Mouse (Mus musculus) granulocyte monocyte progenitor cell, adult 5-6 weeks (primary cell): Measurements from ENCODE around the gene Ppm1g. TPM values are rescaled to one million over a fixed set of nuclear protein-coding genes. Genes with fewer than 3 reads are reported as not detected.
A peak's percentile ranks its signal among the peaks of the same experiment; 100 is the strongest.
"Not testable (repeated sequence)": the region's sequence is repeated elsewhere in the genome, so short reads cannot be mapped to it uniquely, and the experiment has no call there.

Experiments
- ATAC-seq: replicated peaks from 2 replicates; pipeline ENCODE4 v1.8.0; 2016; ENCODE audit warnings: mild to moderate bottlenecking, moderate TSS enrichment, inconsistent platforms; ENCODE audit not compliant: poor library complexity, severe bottlenecking
- total RNA-seq, 2 experiments: library from RNA; stranded (forward) in 1 of 2; stranded (reverse) in 1 of 2; fragments of 200-712, 200-1000 nt in 1 of 2; fragments of >200 nt in 1 of 2; fragmentation: Nextera tagmentation in 1 of 2; gene quantifications; 2 replicates each; pipeline ENCODE4 v1.2.3; 2014 to 2017

Ppm1g gene
- total RNA-seq, 2 experiments from 2014 or later = 155 to 201 TPM

DNA sequence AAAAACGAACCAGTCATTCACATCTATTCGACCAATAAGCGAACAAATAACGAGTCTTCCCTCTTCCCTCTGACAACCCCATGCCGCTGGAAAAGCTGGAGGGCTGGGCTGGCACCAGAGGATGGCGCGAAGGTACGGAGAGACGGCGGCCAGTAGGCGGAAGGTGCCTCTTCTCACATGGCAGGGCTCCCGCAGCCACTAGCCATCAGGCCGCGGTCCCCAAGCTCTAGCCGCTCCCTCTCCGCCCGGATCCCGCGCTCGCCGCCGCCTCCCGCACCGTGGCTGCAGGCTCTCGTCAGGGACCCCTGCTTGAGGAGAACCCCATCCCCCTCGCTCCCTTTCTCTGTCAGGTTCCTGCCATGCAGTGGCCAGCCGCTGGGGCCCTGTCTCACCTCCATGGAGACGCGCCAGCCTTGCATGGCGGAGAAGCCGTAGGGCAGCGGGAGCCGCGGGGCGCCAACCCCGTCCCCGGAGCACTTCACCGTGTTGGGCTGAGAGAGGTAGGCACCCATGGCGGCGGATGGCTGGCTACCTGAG lies 508 bp downstream of the Ppm1g start:
- ATAC-seq = peak; percentile 33

DNA sequence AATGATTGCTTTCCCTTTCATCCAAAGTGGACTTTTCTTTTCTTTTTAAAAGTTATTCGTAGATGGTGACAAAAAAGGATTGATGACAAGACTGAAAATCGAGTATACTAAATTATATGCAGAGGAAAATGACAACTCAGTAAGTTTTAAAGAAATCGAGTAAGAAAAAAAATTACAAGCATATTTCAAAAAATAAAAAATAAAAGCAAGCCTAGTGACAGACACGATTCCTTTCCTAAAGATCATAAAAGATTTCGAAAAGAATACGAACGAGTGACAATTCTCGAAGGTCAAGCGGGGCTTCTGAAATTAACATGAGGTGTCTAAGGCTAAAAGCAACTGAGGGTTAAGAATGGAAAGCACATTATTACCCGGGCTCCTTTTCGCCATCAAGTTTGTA lies 1.0 kb downstream of the Ppm1g start:
- no peak for ATAC-seq

DNA sequence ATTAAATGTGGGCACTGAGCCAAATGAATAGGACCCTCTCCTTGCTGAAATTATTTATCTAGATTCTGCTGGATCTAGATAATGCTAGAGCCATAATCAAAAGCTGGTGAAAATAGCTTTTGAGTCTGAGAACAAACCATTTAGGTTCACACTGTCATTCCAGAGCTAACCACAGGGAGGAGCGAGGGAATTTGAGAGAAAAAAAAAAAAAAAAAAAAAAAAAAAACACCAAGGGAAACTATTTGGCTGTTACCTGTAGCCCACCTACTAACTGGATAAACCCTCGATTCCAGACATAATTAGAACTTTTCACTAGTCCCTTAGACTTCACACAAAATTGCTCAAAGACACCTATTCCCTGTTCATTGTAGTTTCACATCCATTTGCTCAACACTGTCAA lies 1.4 kb downstream of the Ppm1g start:
- ATAC-seq = no peak

DNA sequence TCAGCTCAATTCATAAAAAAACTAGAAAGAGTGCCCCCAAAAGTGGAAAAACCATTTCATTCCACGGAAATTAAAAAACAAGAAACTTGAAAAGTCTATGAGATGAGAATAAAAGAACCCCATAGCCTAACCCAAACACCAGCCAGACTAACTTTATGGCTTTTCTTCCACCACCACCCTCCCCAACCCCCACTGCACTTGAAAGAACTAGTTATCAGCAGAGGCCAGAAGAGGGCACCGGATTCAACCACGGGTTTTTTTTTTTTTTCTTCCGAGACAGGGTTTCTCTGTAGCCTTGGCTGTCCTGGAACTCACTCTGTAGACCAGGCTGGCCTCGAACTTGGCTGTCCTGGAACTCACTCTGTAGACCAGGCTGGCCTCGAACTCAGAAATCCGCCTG lies 2.2 kb downstream of the Ppm1g start:
- no peak for ATAC-seq

DNA sequence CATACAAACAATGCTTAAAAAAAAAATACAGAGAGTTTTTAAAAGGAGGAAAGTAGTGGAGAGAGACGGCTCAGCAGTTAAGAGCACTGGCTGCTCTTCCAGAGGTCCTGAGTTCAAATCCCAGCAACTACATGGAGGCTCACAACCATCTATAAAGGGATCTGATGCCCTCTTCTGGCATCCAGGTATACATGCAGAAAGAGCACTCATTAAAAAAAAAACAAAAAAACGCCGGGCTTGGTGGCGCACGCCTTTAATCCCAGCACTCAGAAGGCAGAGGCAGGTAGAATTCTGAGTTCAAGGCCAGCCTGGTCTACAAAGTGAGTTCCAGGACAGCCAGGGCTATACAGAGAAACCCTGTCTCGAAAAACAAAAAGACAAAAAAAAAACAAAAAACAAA lies 3.9 kb downstream of the Ppm1g start:
- ATAC-seq = not testable (repeated sequence)

DNA sequence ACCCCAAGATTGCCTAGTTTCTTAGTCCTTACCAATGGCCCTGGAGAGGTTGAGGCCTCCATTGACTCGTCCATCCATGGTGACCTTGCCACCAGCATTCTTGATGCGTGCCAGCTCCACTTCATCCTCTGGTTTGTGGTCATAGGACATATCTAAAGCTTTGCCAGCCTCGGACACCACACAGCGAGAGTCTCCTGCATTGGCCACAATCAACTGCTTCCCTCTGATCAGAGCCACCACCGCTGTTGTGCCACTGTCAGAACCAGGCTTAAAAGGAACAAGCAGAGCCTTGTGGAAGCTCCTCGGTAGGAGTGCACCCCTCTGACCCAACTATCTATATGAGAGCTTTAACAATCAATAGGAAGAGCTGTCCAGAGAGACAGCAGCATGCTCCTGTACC lies 16.1 kb downstream of the Ppm1g start:
- no peak for ATAC-seq

DNA sequence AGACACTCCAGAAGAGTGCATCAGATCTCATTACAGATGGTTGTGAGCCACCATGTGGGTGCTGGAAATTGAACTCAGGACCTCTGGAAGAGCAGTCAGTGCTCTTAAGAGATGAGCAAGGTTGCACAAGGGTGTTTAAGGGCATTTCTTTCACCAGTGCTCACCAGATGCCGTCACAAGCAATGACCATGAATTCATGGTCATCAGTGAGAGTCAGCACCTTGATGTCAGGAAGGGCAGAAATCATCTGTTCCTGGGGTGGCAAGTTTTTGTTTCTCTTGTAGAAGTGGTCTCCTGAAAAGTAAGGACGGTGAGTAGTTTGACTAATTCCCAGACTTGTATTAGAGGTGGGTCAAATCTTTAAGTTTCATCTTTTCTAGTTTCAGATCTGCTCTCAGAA lies 16.6 kb downstream of the Ppm1g start:
- ATAC-seq = no peak

DNA sequence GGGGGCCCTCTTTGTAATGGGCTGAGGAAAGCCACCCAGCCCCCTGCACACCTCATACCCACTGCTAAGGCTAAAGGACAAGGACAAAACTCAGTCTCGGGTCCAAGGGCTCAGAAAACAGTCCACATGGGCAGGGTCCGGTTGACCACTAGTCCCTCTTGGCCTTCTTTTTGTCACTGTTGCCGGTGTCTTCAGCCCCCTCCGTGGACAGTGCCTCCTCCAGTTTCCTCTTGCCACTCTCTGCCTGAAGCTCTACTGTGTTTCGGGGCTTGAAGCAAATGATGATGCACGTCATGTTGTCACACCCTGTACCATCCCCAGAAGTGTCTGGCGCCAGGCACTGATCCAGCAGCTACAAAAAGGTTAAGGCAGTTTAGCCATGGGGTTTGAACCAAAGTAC lies 17.6 kb downstream of the Ppm1g start:
- no peak for ATAC-seq

DNA sequence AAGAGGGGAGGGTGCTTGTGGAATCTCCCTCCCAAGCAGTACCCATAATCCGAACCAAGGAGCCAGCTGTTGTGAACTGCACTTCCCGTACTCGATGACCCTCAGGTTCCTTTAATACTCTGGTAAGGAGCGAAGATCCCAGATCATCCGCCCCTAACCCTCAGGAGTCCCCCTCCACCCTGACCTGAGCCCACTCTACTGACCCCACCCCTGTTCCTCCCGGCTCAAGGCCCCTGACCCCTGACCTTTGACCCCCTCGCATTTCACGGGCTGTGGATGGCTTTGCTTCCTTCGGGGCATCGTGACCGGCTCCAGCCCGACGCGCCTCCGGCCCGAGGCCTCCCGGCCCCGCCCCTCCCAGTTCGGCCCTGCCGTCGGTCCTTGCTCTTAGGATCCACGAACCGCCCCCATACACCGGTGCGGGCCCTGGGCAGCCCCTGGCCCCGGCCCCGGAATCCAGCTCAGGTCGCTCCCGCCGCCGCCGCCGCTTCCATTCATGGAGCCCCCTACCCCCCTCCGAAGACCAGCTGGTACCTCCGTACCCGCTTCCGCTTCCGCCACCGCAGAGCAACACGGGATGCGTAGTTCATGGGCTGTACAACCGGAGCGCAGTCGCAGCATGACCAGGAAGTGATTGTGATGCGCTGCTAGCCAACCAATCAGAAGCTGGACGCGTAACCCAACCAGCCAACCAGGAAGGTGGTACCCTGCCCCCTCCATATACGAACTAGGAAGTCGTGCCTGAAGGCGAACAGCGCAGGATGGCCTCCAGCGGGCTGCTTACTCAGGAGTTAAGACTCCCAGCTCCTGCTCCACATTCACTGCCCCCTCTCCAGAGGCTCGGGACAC lies 18.5 kb downstream of the Ppm1g start, which contains the start of gene Zfp513:
TSS of gene Zfp513 (minus strand) at position 562 of the 849 bp plus-strand sequence.
- ATAC-seq = peak; percentile 95

DNA sequence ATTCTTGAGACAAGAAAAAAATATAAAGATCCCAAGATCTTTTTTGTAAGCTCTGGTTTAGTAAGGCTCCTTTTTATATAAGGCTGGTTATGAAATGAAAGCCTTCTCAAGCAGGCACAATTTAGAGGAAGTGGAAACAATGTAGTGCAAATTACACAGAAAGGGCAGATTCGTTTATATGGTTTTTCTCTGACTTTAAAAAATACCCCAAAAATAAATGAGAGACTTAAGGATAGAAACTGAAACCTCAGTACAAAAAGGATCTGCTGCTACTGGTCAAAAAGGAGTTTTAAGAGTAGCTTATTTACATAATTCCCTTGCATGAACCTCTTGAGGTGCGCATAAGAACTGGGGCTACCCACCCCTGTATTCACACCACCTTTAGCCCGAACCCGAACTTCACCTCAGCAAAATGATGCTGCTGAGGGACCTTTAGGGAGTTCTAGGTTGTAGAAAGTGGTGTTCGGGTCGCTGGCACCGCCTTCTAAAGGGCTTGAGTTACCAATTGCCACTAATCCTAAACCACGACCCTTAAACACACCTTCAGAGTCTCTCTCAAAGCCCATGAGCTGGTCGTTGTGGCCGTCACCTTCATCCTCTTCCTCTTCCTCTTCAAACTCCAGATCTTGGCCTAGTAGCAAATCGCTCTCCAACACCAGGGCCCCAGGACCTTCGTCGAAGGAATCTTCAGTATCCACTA lies 19.3 kb downstream of the Ppm1g start:
- no peak for ATAC-seq

DNA sequence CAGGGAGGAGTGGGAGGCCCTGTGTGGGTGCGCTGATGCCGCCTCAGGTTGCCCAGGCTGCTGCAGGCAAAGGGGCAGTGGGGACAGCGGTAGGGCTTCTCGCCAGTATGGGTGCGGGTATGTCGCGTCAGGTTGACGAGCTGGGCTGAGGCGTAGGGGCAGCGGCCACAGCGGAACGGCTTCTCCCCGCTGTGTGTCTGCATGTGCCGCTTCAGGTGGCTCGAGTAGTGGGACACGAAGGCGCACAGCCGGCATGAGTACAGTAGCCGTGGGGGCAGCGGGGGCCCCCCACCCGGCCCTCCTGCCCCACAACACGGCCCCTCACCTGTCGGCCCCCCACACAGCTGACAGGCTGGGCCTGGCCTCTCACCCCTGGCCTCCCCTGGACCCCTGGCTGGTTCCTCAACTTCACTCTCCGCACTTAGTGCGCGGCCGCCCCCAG lies 20.1 kb downstream of the Ppm1g start:
- ATAC-seq = no peak

DNA sequence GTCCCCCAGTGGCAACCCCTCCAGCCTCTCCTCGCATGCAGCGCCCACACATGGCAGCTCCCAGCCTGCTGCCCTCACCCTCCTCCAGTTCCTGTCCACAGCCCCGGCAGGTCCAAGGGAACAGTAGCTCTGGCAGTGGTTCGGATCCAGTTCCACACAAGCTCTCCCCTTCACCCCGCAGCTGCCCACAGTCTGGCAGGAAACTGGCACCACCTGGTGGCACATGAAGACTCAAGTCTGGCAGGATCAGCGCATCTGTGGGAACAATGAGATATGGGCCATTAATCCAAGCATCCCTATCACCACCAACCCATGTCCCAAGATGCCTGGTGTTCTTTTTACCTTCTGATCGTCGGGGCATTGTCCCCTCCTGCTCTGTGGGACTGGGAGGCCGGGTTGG lies 20.6 kb downstream of the Ppm1g start:
- ATAC-seq = no peak

DNA sequence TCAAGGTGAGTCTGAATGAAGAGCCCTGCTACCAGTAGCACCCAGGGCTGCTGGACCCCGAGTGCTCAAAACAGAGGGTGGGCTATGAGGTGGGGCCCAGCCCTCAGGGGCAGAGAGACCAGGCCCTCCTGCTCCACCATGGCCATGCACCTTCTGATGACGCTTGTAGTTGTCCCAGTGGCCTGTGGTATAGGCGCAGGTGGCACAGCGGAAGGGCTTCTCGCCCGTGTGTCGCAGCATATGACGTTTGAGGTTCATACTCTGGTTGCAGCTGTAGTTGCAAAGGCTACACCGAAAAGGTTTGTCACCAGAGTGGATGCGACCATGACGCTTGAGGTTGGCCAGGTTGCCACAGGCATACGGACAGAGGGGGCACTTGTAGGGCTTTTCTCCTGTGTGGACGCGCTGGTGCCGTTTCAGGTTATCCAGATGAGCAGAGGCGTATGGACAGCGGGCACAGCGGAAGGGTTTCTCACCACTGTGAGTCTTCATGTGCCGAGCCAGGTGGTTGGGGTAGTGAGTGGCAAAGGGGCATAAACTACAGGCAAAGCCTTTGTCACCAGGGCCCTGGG lies 21.1 kb downstream of the Ppm1g start:
- no peak for ATAC-seq

DNA sequence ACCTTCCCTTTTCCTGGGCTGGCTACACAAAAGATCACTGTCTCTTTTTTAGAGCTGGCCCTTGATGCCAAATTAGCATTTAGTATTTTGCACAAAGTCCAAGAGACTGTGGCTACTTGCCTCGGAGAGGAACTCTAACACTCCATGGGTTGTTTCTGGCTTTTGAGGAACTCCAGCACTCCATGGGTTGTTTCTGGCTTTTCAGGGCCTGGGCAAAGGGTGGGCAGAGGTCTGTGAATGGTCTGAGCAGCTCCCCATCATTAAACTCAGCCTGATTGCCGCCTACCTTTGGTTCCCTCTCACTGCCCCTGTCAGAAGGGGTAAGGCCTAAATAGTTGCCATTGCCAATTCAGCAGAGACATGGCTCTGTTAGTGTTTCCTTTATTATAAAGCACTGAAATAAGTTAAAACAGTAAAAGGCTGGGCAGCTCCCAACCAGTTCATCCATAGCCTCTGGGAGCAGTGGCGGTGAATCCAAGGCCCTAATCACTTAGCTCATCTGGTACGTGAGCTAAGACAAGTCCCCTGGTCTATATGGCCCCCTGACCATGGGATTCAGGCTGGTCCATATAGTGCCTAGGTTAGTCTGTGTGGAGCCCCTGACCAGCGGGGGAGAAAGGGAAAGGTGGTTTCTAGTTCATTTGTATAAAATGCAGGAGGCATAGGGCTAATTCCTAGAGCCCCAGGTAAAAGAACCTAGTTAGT lies 21.7 kb downstream of the Ppm1g start:
- ATAC-seq = no peak

DNA sequence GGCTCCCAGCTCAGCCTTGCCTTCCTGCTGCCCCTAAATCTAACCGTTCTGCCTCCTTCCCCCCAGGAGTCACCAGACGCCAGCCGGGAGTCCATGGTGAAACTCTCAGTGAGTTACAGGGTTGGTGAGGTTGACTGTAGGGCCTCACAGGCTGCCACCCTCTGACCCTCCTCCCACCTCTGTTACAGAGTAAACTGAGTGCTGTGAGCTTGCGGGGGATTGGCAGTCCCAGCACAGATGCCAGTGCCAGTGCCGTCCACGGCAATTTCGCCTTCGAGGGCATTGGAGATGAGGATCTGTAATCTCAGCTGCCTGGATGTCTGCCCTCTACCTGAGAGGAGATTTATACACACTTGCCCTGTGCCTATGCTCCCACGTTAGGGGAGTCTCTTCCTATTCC lies 22.3 kb downstream of the Ppm1g start:
- no peak for ATAC-seq

DNA sequence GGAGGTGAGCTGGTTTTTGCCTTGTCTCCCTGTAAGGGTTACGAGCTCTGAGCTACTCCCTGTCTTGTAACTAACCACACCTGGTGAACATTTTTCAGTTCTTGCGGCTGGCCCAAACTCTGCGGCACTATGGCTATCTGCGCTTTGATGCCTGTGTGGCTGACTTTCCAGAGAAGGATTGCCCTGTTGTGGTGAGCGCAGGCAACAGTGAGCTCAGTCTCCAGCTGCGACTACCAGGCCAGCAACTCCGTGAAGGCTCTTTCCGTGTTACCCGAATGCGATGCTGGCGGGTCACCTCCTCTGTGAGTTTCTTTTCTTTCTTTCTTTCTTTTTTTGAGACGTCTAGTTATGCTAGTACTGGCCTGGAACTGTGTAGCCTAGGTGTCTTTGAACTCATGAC lies 23.4 kb downstream of the Ppm1g start:
- no peak for ATAC-seq

DNA sequence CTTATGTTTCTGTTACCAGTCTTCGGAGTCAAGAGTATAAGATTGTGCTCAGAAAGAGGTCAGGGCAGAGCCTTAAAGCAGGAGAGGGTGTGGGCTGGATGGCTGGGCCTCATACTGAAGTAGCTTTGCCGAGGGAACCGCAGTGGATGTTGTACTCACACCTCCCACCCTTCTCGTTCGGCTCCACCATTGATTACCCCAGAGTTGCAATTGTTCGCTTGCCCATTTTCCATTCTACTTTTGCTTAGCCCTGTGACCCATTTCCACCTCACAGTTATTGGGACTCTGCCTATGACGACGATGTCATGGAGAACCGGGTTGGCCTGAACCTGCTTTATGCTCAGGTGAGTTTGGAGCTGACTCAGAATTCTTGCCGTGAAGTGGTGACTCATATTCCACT lies 24.3 kb downstream of the Ppm1g start:
- no peak for ATAC-seq

DNA sequence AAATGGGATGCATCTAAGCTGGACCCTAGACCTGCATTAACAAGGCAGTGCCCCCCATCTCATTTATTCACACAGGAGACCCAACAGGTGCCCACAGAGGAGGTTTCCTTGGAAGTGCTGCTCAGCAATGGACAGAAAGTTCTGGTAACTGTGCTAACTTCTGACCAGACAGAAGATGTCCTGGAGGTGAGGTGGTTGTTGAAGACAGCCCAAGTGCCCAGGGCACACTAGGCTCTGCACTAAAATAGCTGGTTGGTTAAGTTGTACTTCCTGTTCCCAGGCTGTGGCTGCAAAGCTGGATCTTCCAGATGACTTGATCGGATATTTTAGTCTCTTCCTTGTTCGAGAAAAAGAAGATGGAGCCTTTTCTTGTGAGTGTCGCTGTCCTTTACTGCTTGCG lies 24.8 kb downstream of the Ppm1g start:
- ATAC-seq = no peak

DNA sequence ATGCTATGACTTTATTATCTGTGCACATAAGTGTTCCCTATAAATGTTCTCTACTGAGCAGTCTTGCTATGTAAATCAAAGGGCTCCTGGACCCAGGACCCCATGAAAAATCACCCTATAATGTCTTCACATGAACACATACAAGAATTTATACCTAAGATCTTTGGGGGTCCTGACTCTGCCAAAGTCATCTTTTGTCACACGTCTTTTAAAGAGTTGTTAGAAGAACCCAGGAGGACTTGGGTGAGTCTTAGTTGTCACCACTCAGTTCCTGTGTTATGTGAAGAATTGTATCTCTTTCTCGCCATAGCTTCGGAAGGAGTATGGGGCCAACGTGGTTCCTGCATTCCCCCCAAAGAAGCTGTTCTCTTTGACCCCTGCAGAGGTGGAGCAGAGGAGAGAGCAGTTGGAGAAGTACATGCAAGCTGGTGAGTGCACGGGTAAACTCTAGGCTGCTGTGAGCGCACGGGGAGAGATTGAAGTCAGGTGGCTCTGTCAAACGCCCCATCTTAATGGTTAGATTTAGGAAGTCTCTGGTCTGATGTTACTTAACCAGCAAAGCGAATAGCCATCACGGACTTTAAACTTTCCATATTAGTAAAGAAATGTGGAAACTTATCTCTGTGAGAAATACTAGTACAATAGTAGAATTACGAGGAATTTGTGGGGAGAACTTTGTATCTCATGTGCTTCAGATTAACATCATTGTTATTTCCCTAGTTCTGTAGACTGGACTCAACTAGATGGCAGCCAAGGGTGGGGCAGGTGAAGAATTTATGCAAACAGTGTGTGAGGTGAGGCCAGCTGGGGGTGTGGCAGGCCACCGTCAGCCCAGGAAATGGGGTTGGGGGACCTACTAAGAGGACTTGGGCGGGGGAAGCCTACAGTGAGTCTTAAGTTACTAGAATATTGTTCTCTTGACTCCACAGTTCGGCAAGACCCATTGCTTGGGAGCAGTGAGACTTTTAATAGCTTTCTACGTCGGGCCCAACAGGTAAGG lies 25.7 kb downstream of the Ppm1g start:
- ATAC-seq = no peak
